Mouse (Mus musculus) limb, embryonic 15.5 days (tissue): ENCODE measurements at regions not wholly inside any gene's neighbourhood (a gene's known extent, or its start where the extent isn't known, plus 50 kb on each side); places are given as distances from the start of the nearest gene placed in this dataset.

Experiments used
- ATAC-seq: fragments of 200-750 bp; cut with Nextera tagmentation; 2 replicates; pipeline ENCODE4 v1.8.0; 2017; ENCODE audit warnings: low read depth, moderate TSS enrichment; ENCODE audit not compliant: insufficient number of reproducible peaks, low FRiP score, low TSS enrichment
- H3K27ac ChIP-seq: fragments of 300-500 bp; sonication (generic); 2 replicates; pipeline ENCODE4 v1.5.1; 2015; ENCODE audit warnings: moderate library complexity, mild to moderate bottlenecking, inconsistent platforms
- H3K27me3 ChIP-seq: fragments of 300-500 bp; sonication (generic); 2 replicates; pipeline ENCODE4 v1.6.1; 2015; ENCODE audit warnings: inconsistent platforms
- H3K36me3 ChIP-seq: fragments of 300-500 bp; sonication (generic); 2 replicates; pipeline ENCODE4 v1.6.1; 2015; ENCODE audit warnings: inconsistent platforms
- H3K4me1 ChIP-seq: fragments of 300-500 bp; sonication (generic); 2 replicates; pipeline ENCODE4 v1.6.1; 2015; ENCODE audit warnings: inconsistent platforms
- H3K4me2 ChIP-seq: fragments of 300-500 bp; sonication (generic); 2 replicates; pipeline ENCODE4 v1.6.1; 2015; ENCODE audit warnings: mild to moderate bottlenecking, inconsistent platforms
- H3K4me3 ChIP-seq: fragments of 300-500 bp; sonication (generic); 2 replicates; pipeline ENCODE4 v1.5.1; 2015; ENCODE audit warnings: mild to moderate bottlenecking, inconsistent platforms
- H3K9ac ChIP-seq: fragments of 300-500 bp; sonication (generic); 2 replicates; pipeline ENCODE4 v1.6.1; 2015; ENCODE audit warnings: inconsistent platforms
- H3K9me3 ChIP-seq: fragments of 300-500 bp; sonication (generic); 2 replicates; pipeline ENCODE4 v1.6.1; 2016; ENCODE audit warnings: inconsistent platforms
- WGBS: fragments of 180-500 bp; shearing (Covaris S2); methylation state at CpG from one replicate; pipeline ENCODE4 v1.1.7; 2015; 5-methylcytosine and 5-hydroxymethylcytosine counted together

GRCm38 (mm10) chr8:30570547-30570946 is 2858.0 kb upstream of the 5930422O12Rik start:
- 71% methylated on average over 5 of the region's 5 CpGs for WGBS

GRCm38 (mm10) chr8:30587508-30587907 is 2841.0 kb upstream of the 5930422O12Rik start:
- H3K9me3 ChIP-seq = no peaks in the 10 kb centered on the region
- no peak overlapping the region for H3K4me2 ChIP-seq
- H3K27ac ChIP-seq = no peak overlapping the region
- no peak overlapping the region for H3K9ac ChIP-seq
- no peaks in the 10 kb centered on the region for H3K27me3 ChIP-seq
- H3K4me3 ChIP-seq = no peak overlapping the region
- WGBS = 74% methylated on average over 5 of the region's 5 CpGs
- no peaks in the 10 kb centered on the region for H3K4me1 ChIP-seq
- no peak for ATAC-seq
- H3K36me3 ChIP-seq = no peaks in the 10 kb centered on the region

More at GRCm38 (mm10) chr8:30570547-30570946, 2858.0 kb upstream of the 5930422O12Rik start:
- H3K4me2 ChIP-seq = no peak overlapping the region
- H3K27ac ChIP-seq = no peak overlapping the region
- no peak overlapping the region for H3K4me3 ChIP-seq
- no peaks in the 10 kb centered on the region for H3K27me3 ChIP-seq
- H3K4me1 ChIP-seq = no peaks in the 10 kb centered on the region
- no peak overlapping the region for H3K9ac ChIP-seq
- ATAC-seq = no peak
- H3K36me3 ChIP-seq = no peaks in the 10 kb centered on the region
- no peaks in the 10 kb centered on the region for H3K9me3 ChIP-seq

- Histone ChIP-seq H3K9me3 (no peaks in the 10 kb centered on the region), H3K27me3 (no peaks in the 10 kb centered on the region), H3K36me3 (no peaks in the 10 kb centered on the region), H3K27ac (no peak overlapping the region), H3K9ac (no peak overlapping the region), H3K4me1 (no peaks in the 10 kb centered on the region), H3K4me2 (no peak overlapping the region), H3K4me3 (no peak overlapping the region)
- WGBS = no CpG with 5 or more reads among the region's 1 CpGs
- no peak for ATAC-seq
These were observed 2826.1 kb upstream of the 5930422O12Rik start for GRCm38 (mm10) chr8:30602421-30602820.

- no peak for ATAC-seq
- Histone ChIP-seq H3K36me3 (no peaks in the 10 kb centered on the region), H3K4me1 (no peaks in the 10 kb centered on the region), H3K4me3 (no peak overlapping the region), H3K4me2 (no peak overlapping the region), H3K27ac (no peak overlapping the region), H3K27me3 (no peaks in the 10 kb centered on the region), H3K9me3 (no peaks in the 10 kb centered on the region), H3K9ac (no peak overlapping the region)
- 83% methylated on average over 5 of the region's 5 CpGs for whole genome bisulfite sequencing
These were observed 2798.2 kb upstream of the 5930422O12Rik start for GRCm38 (mm10) chr8:30630332-30630731.

- Histone ChIP-seq H3K36me3 (no peaks in the 10 kb centered on the region), H3K4me1 (no peaks in the 10 kb centered on the region), H3K9me3 (no peaks in the 10 kb centered on the region), H3K9ac (no peak overlapping the region), H3K4me3 (no peak overlapping the region), H3K27me3 (no peaks in the 10 kb centered on the region), H3K4me2 (no peak overlapping the region), H3K27ac (no peak overlapping the region)
- WGBS = 68% methylated on average over 2 of the region's 2 CpGs
- ATAC-seq = no peak
These were observed 2791.7 kb upstream of the 5930422O12Rik start for GRCm38 (mm10) chr8:30636791-30637190.

GRCm38 (mm10) chr8:30642866-30643690 is 2785.4 kb upstream of the 5930422O12Rik start:
- no peaks in the 10 kb centered on the region for H3K9me3 ChIP-seq
- no peak overlapping the region for H3K4me3 ChIP-seq
- no peaks in the 10 kb centered on the region for H3K27me3 ChIP-seq
- H3K9ac ChIP-seq = no peak overlapping the region
- no peaks in the 10 kb centered on the region for H3K4me1 ChIP-seq
- 52% methylated on average over 3 of the region's 3 CpGs for WGBS
- ATAC-seq = no peak
- no peaks in the 10 kb centered on the region for H3K36me3 ChIP-seq
- H3K4me2 ChIP-seq = no peak overlapping the region
- H3K27ac ChIP-seq = no peak overlapping the region

DNA sequence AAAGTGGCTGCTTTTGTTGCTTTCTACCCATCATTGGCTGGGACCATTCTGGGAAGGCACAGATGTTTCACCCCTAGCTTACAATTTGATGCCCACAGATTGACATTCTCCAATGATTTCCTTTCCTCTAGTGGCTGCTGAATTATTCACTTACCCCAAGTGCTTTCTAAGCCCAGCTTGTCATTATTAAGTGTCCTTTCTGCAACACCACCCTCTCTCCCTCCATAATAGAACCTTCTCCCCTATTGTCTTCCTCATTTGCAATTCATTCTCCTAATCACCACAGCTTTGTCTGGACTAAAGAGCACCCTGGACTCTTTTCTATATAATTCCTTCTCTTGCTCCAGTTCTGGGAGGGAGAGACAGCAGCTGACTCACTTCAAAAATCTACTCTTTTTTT is 2780.0 kb upstream of the 5930422O12Rik start:
- Histone ChIP-seq H3K4me1 (no peaks in the 10 kb centered on the region), H3K9ac (no peak overlapping the region), H3K27me3 (no peaks in the 10 kb centered on the region), H3K4me3 (no peak overlapping the region), H3K27ac (no peak overlapping the region), H3K36me3 (no peaks in the 10 kb centered on the region), H3K9me3 (no peaks in the 10 kb centered on the region), H3K4me2 (no peak overlapping the region)
- no peak for ATAC-seq

GRCm38 (mm10) chr8:30655749-30656241 is 2772.7 kb upstream of the 5930422O12Rik start:
- Histone ChIP-seq H3K27me3 (no peaks in the 10 kb centered on the region), H3K4me1 (no peaks in the 10 kb centered on the region), H3K9me3 (no peaks in the 10 kb centered on the region), H3K4me2 (no peak overlapping the region), H3K36me3 (no peaks in the 10 kb centered on the region), H3K9ac (no peak overlapping the region), H3K4me3 (no peak overlapping the region), H3K27ac (no peak overlapping the region)
- WGBS = 59% methylated on average over 10 of the region's 10 CpGs
- ATAC-seq = no peak

DNA sequence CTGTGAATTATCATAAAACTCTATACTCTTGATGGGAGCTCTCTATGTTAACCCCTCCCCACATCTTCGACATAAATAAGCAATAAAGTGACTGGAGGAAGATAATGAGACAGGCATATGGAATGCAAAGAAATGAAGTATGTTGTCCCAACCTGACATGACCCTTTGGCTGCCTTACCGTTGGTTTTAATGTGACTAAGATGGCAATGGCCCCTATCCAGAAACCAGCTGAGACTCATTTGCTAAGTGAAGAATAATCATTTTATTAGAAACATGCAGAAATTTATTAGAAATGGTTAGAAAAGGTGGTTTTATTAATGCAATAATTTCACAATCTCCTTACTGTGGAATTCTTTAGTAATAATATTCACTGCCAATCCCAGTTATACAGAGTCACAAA is 2767.2 kb upstream of the 5930422O12Rik start:
- no peaks in the 10 kb centered on the region for H3K36me3 ChIP-seq
- no peak overlapping the region for H3K9ac ChIP-seq
- no peak overlapping the region for H3K4me3 ChIP-seq
- no peaks in the 10 kb centered on the region for H3K9me3 ChIP-seq
- H3K27ac ChIP-seq = no peak overlapping the region
- H3K4me2 ChIP-seq = no peak overlapping the region
- no peaks in the 10 kb centered on the region for H3K27me3 ChIP-seq
- H3K4me1 ChIP-seq = no peaks in the 10 kb centered on the region
- WGBS = 46% methylated on average over 2 of the region's 2 CpGs
- no peak for ATAC-seq

DNA sequence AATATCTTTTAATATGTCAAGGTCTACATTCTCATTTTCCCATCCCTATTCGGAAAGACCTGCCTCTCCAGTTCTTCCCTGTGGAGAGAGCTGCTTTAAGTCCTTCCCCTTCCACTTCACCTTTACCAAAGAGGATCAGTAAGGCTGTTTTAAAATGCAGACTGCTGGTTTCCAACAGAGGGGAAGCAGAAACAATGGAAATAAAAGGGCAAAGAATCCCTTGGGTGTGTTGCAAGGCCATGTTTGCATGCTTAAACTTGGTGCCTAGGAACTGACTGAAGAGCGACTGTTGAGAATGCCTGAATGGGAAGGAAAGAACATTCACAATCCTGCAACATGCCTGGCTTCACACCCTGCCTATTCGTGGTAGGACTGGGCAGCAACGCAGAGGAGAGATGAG is 2759.1 kb upstream of the 5930422O12Rik start:
- no peak overlapping the region for H3K9ac ChIP-seq
- H3K4me3 ChIP-seq = no peak overlapping the region
- H3K27ac ChIP-seq = no peak overlapping the region
- H3K4me1 ChIP-seq = no peaks in the 10 kb centered on the region
- no peaks in the 10 kb centered on the region for H3K36me3 ChIP-seq
- WGBS = 58% methylated on average over 4 of the region's 4 CpGs
- ATAC-seq = no peak
- no peak overlapping the region for H3K4me2 ChIP-seq
- no peaks in the 10 kb centered on the region for H3K9me3 ChIP-seq
- no peaks in the 10 kb centered on the region for H3K27me3 ChIP-seq

DNA sequence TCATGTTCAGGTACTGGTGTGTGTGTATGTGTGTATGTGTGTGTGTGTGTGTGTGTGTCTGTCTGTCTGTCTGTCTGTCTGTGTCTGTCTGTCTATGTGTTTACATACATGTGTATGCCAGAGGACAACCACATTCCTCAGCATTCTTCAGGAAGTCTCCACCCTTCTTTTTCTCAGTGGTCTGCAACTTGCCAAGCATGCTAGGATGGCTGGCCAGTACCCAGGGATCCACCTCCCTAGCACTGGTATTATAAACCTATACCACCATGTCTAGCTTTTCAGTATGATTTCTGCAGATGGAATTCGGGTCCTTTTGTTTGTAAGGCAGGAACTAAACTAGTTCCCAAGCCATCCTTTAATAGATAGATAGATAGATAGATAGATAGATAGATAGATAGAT is 2751.1 kb upstream of the 5930422O12Rik start:
- Histone ChIP-seq H3K4me1 (no peaks in the 10 kb centered on the region), H3K4me3 (no peak overlapping the region), H3K9me3 (no peaks in the 10 kb centered on the region), H3K4me2 (no peak overlapping the region), H3K27ac (no peak overlapping the region), H3K36me3 (no peaks in the 10 kb centered on the region), H3K9ac (no peak overlapping the region), H3K27me3 (no peaks in the 10 kb centered on the region)
- no peak for ATAC-seq
- WGBS = 87% methylated on average over 1 of the region's 1 CpGs

DNA sequence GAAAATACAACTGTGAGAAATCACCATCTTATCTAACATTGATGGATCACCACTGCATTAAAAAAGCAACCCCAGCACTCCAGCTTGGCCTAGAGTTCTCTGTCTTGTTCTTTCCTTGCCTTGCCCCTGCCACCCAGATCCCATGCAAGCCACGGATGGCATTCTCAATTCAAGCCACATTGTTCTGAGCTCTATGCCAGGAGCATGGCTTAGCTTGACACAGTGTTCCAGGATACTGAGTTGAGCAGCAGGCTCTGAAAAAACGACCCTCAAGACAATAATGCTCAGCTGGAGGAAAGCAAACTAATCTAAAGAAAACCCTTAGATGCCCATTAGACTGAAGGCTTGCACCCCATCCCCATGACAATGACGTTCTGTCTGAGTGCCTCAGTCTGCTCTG is 2746.3 kb upstream of the 5930422O12Rik start:
- no peak overlapping the region for H3K9ac ChIP-seq
- H3K27me3 ChIP-seq = no peaks in the 10 kb centered on the region
- ATAC-seq = no peak
- H3K4me1 ChIP-seq = no peaks in the 10 kb centered on the region
- no peaks in the 10 kb centered on the region for H3K36me3 ChIP-seq
- no peaks in the 10 kb centered on the region for H3K9me3 ChIP-seq
- H3K4me3 ChIP-seq = no peak overlapping the region
- no peak overlapping the region for H3K4me2 ChIP-seq
- WGBS = 59% methylated on average over 3 of the region's 3 CpGs
- no peak overlapping the region for H3K27ac ChIP-seq
